Mouse (Mus musculus): ENCODE data around the gene Tab2. TPM values are rescaled to one million over a fixed set of nuclear protein-coding genes. Genes with fewer than 3 reads are reported as not detected.
"Not testable (repeated sequence)": the region's sequence is repeated elsewhere in the genome, so short reads cannot be mapped to it uniquely, and the experiment has no call there.

Tab2 gene
- polyA plus RNA-seq, 1 experiment, result 39.0 TPM

DNA sequence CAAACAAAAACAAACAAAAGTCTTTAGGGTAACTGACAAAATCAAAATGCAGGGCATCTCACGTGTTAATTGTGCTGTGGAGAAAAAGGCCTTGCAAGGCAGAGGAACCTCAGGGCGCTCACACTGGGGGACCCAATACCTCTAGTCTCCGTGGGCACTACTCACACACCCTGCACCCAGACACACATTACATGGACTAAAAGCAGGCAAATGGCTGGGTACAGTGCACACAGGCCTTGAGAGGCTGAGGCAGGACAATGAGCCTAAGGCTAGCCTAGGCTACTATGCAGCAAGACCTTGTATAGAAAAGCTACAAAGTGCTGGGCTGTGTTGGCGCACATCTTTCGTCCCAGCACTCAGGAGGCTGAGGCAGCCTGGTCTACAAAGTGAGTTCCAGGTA, 51.9 kb downstream of the Tab2 start:
- TF ChIP-seq CTCF (IDR thresholded peaks at IDR 0.05; ENCODE audit: insufficient read depth, low read length) (no peak), POLR2A (IDR thresholded peaks at IDR 0.05; ENCODE audit: borderline replicate concordance, extremely low read depth, low read depth, low read length) (no peak)
- no peaks in the 10 kb centered on the region for H3K4me1 ChIP-seq (ENCODE audit: control insufficient read depth, insufficient read depth, low read length)
- no peak for DNase-seq
- H3K4me3 ChIP-seq (replicated peaks; ENCODE audit: extremely low read depth, low read depth, low read length), result no peak overlapping the region
- 97% methylated on average over 5 of the region's 5 CpGs for WGBS

GRCm38 (mm10) chr10:7900719-7901627, 55.1 kb downstream of the Tab2 start:
- no peak for DNase-seq
- Histone ChIP-seq H3K4me3 (replicated peaks; ENCODE audit: extremely low read depth, low read depth, low read length) (no peak overlapping the region), H3K4me1 (ENCODE audit: control insufficient read depth, insufficient read depth, low read length) (no peaks in the 10 kb centered on the region)
- TF ChIP-seq CTCF (IDR thresholded peaks at IDR 0.05; ENCODE audit: insufficient read depth, low read length) (no peak), POLR2A (IDR thresholded peaks at IDR 0.05; ENCODE audit: borderline replicate concordance, extremely low read depth, low read depth, low read length) (no peak)
- WGBS, result 83% methylated on average over 14 of the region's 14 CpGs

DNA sequence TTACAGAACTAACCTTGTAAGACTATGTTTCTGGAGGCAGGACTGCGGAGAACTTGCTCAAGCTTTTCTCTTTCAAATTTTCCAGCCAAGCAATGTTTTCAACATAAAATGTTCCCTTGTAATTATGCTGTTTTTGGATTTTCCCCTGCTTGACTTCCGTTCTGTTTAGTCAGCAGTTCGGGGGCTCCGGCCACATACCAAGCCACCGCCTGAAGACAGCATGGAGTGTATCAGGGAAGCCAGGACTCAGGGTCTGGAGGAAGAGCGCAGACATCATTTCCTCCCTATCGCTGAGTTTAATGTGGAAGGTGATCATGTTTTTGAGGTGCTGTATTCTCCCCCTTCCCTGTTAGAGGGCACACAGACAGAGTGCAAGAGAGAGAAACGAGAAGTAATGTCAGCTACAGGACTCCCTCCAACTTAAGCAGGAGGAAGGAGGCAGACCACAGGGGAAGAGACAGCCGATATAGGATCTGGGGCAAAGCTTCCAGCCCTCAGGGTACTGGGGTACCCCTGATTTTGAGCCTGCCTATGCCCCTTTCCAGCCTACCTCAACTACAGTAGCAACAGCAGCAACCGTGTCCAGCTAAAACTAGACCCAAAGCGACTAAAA, 67.7 kb downstream of the Tab2 start:
- DNase-seq, result no peak
- TF ChIP-seq CTCF (IDR thresholded peaks at IDR 0.05; ENCODE audit: insufficient read depth, low read length) (no peak), POLR2A (IDR thresholded peaks at IDR 0.05; ENCODE audit: borderline replicate concordance, extremely low read depth, low read depth, low read length) (no peak)
- no peaks in the 10 kb centered on the region for H3K4me1 ChIP-seq (ENCODE audit: control insufficient read depth, insufficient read depth, low read length)
- no peak overlapping the region for H3K4me3 ChIP-seq (replicated peaks; ENCODE audit: extremely low read depth, low read depth, low read length)
- 75% methylated on average over 11 of the region's 11 CpGs for WGBS

DNA sequence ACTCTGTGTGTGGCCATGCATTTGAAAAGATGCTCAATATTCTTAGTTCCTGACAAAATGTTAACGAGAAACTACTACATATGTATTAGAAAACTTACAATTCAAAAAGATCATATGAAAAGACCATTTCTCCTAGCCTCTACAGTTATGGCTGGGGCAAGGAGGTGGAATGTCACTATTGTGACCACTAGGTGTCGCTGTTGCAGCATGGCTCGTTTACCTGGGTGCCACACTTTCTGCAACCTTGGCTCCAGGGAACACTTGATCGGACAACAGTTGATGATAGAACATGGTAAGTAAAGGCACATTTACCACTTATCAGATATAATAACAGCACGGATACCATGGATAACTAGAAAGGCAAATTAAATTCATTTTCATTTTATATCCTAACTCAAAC, 72.5 kb downstream of the Tab2 start:
- DNase-seq, result peak; percentile 63
- Histone ChIP-seq H3K4me1 (ENCODE audit: control insufficient read depth, insufficient read depth, low read length) (no peaks in the 10 kb centered on the region), H3K4me3 (replicated peaks; ENCODE audit: extremely low read depth, low read depth, low read length) (no peak overlapping the region)
- TF ChIP-seq POLR2A (IDR thresholded peaks at IDR 0.05; ENCODE audit: borderline replicate concordance, extremely low read depth, low read depth, low read length) (no peak), CTCF (IDR thresholded peaks at IDR 0.05; ENCODE audit: insufficient read depth, low read length) (peak; percentile 99)
- 5% methylated on average over 5 of the region's 5 CpGs for WGBS

GRCm38 (mm10) chr10:7881971-7882370, 74.1 kb downstream of the Tab2 start:
- DNase-seq, result no peak
- 85% methylated on average over 3 of the region's 3 CpGs for WGBS
- TF ChIP-seq CTCF (IDR thresholded peaks at IDR 0.05; ENCODE audit: insufficient read depth, low read length) (no peak), POLR2A (IDR thresholded peaks at IDR 0.05; ENCODE audit: borderline replicate concordance, extremely low read depth, low read depth, low read length) (no peak)

DNA sequence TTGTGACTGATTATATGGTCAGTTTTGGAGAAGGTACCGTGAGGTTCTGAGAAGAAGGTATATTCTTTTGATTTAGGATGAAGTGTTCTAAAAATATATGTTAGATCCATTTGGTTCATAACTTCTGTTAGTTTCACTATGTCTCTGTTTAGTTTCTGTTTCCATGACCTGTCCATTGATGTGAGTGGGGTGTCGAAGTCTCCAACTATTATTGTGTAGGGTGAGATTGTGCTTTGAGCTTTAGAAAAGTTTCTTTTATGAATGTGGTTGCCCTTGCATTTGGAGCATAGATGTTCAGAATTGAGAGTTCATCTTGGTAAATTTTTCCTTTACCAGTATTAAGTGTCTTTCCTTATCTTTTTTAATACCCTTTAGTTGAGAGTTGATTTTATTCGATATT, 75.7 kb downstream of the Tab2 start:
- DNase-seq; H3K4me1 ChIP-seq (ENCODE audit: control insufficient read depth, insufficient read depth, low read length); H3K4me3 ChIP-seq (replicated peaks; ENCODE audit: extremely low read depth, low read depth, low read length): not testable (repeated sequence)
- 88% methylated on average over 3 of the region's 3 CpGs for whole genome bisulfite sequencing

More at GRCm38 (mm10) chr10:7881971-7882370, 74.1 kb downstream of the Tab2 start:
- no peak overlapping the region for H3K4me3 ChIP-seq (replicated peaks; ENCODE audit: extremely low read depth, low read depth, low read length)
- no peaks in the 10 kb centered on the region for H3K4me1 ChIP-seq (ENCODE audit: control insufficient read depth, insufficient read depth, low read length)

GRCm38 (mm10) chr10:7874194-7874593, 81.8 kb downstream of the Tab2 start:
- DNase-seq, result no peak
- TF ChIP-seq POLR2A (IDR thresholded peaks at IDR 0.05; ENCODE audit: borderline replicate concordance, extremely low read depth, low read depth, low read length) (no peak), CTCF (IDR thresholded peaks at IDR 0.05; ENCODE audit: insufficient read depth, low read length) (no peak)
- no peaks in the 10 kb centered on the region for H3K4me1 ChIP-seq (ENCODE audit: control insufficient read depth, insufficient read depth, low read length)
- H3K4me3 ChIP-seq (replicated peaks; ENCODE audit: extremely low read depth, low read depth, low read length), result no peak overlapping the region
- 67% methylated on average over 7 of the region's 7 CpGs for WGBS

DNA sequence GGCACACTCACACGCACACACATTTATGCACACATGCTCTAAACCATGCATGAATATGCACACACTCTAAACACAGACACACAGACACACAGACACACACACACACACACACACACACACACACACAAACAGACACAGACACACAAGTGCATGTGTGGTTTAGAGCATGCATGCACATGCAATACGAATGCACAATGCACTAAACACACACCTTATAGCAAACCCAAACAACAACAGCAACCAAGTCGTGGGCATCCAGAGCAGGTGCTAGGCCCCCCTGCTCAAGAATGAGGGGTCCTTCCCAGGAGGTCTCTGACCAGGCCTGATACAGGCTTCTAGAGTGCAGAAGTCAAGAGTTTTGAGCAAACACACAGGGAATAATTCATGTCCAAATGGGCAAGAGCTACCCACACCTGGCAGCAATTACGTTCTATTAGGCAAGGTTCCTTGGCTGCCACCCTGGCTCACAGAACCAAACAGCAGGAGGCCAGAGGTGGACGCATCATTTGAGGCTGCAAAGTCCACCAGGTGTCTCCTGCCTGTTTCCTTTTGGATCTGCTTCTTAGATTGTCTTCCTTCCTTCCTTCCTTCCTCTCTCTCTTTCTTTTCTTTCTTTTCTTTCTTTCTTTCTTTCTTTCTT, 84.5 kb downstream of the Tab2 start:
- TF ChIP-seq POLR2A (IDR thresholded peaks at IDR 0.05; ENCODE audit: borderline replicate concordance, extremely low read depth, low read depth, low read length), result no peak
- TF ChIP-seq CTCF (IDR thresholded peaks at IDR 0.05; ENCODE audit: insufficient read depth, low read length), result no peak
- no peak for DNase-seq
- WGBS, result 83% methylated on average over 5 of the region's 5 CpGs
- no peak overlapping the region for H3K4me3 ChIP-seq (replicated peaks; ENCODE audit: extremely low read depth, low read depth, low read length)
- H3K4me1 ChIP-seq (ENCODE audit: control insufficient read depth, insufficient read depth, low read length), result no peaks in the 10 kb centered on the region

GRCm38 (mm10) chr10:7870571-7871315, 85.3 kb downstream of the Tab2 start:
- DNase-seq, result no peak
- Histone ChIP-seq H3K4me1 (ENCODE audit: control insufficient read depth, insufficient read depth, low read length) (no peaks in the 10 kb centered on the region), H3K4me3 (replicated peaks; ENCODE audit: extremely low read depth, low read depth, low read length) (no peak overlapping the region)
- WGBS, result 61% methylated on average over 11 of the region's 11 CpGs
- TF ChIP-seq CTCF (IDR thresholded peaks at IDR 0.05; ENCODE audit: insufficient read depth, low read length) (peak; percentile 65), POLR2A (IDR thresholded peaks at IDR 0.05; ENCODE audit: borderline replicate concordance, extremely low read depth, low read depth, low read length) (no peak)
